Mouse (Mus musculus): Measurements from ENCODE around the gene 0610037L13Rik. TPM values are rescaled to one million over a fixed set of nuclear protein-coding genes. Genes with fewer than 3 reads are reported as not detected.

The 0610037L13Rik gene
- polyA plus RNA-seq, 1 experiment from 2014 or later = 116 TPM

Other genes starting within 250 kb of the 0610037L13Rik start
- 32.9 and 38.8 TPM in 2 replicates for gene Dmrtb1, start 205.6 kb upstream of the 0610037L13Rik start, polyA plus RNA-seq (2015; fragmentation: Nextera tagmentation; extraction: Ambion mirVana)
- 37.2 and 42.6 TPM in 2 replicates for gene Lrp8, start 87.6 kb upstream of the 0610037L13Rik start, polyA plus RNA-seq (2015; fragmentation: Nextera tagmentation; extraction: Ambion mirVana)
- 196 and 224 TPM in 2 replicates for gene Magoh, start 10.1 kb upstream of the 0610037L13Rik start, polyA plus RNA-seq (2015; fragmentation: Nextera tagmentation; extraction: Ambion mirVana)
- gene Cpt2, start 33.8 kb downstream of the 0610037L13Rik start, polyA plus RNA-seq (2015; fragmentation: Nextera tagmentation; extraction: Ambion mirVana) = 19.4 and 19.8 TPM in 2 replicates
- not detected in 2 replicates for gene Slc1a7, start 78.5 kb downstream of the 0610037L13Rik start, polyA plus RNA-seq (2015; fragmentation: Nextera tagmentation; extraction: Ambion mirVana)
- gene Podn, start 206.6 kb downstream of the 0610037L13Rik start, polyA plus RNA-seq (2015; fragmentation: Nextera tagmentation; extraction: Ambion mirVana) = 0.15 and 0.27 TPM in 2 replicates

Data from forebrain, embryonic 13.5 days (tissue).